Mouse (Mus musculus) urinary bladder, adult 2 months (tissue): ENCODE measurements around the gene Brwd1. TPM values are rescaled to one million over a fixed set of nuclear protein-coding genes. Genes with fewer than 3 reads are reported as not detected.
A peak's percentile ranks its signal among the peaks of the same experiment; 100 is the strongest.
"Not testable (repeated sequence)": the region's sequence is repeated elsewhere in the genome, so short reads cannot be mapped to it uniquely, and the experiment has no call there.

Source experiments
- DNase-seq: peaks from one replicate; pipeline ENCODE4 v3.0.0; 2022; ENCODE audit warnings: low spot score
- polyA plus RNA-seq: library from polyadenylated mRNA; depleted of rRNA; stranded (reverse); fragments of >200 nt; gene quantifications from 2 replicates; pipeline ENCODE4 v1.2.3, GENCODE M21; 2012; rRNA removed

Gene Brwd1
- 47.4 and 50.1 TPM in 2 replicates for polyA plus RNA-seq

DNA sequence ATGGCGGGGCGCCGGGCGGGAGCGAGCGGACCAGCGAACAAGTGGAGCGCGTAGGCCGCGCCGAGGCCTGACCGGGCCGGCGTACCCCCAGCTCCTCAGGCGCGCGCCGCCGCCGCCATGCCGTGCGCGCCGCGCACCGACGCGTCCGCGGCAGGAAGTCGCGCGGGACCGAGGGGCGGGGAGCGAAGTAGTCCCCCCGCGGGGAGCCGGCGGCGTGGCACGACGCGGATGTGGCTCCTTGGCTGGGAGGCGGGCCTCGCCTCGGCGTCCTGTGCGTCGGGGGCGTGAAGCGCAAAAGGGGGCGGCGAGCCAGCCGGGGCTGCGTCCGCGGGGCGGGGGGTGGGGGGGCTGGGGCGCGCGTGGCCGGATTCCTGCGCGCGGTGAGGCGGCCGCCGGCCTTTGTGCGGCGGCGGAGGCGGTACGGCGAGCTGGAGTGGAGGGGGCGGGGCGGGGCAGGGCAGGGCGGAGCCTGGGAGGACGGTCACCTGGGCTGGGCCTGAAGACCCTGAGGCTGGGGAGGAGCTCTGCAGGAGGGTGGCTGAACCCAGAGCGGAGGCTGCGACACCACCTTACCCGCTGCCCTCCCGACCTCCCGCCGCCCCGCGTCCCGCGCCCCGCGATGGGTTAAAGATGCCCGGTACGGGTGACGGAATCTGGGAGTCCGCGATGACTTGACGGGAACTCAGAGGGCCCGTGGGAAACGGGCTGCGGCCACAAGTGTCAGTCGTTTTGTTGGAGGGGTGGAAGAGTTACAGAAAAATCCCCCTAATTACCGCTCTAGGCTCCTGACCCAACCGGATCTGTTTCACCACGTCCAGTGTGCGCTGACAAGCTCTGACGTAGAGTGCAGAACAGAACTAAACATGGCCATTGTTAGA is at the start of gene Brwd1:
Brwd1 (minus strand) TSS at position 226 of the 878 bp plus-strand sequence.
- DNase-seq = peak; percentile 87

DNA sequence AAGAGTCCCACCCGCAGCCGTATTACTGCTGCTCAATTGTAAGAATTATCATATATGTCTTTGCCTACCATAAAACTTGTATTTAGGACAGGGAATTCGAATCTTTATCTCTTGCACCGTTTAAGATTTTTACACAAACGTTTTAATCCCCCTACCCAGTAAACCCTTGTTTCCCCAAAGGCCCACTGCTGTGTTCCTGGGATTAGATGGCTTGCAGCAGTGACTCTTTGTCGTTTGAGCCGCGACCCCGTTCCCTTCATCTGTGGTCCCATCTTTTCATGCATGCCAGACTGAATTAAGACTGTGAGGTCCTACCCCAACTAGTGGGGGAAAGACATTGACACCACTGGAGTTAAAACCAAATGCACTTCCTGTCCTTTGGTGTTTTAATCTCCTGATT is 46.1 kb upstream of the Brwd1 start:
- DNase-seq = no peak

- DNase-seq = peak; percentile 93
Measured at GRCm38 (mm10) chr16:96127657-96128344, 45.5 kb upstream of the Brwd1 start, which contains the start of gene Hmgn1. TSS of gene Hmgn1 (minus strand) at chr16:96127729.

DNA sequence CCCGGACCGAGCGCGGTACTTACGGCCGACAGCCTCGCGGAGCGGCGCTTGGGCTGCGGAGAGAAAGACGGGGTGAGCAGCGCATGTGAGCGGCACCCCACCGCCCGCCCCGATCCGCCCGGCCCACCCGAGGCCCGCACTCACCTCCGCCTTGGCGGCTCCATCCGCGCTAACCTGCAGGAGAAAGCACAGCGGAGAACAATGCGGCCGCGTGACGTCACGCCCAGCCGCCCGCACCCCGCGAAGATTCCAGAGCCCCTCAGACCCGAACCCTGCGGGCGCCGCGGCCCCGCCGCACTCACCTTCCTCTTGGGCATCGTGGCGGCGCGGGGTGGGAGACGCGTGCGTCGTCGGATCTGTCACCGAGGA is 44.9 kb upstream of the Brwd1 start:
- DNase-seq = no peak

DNA sequence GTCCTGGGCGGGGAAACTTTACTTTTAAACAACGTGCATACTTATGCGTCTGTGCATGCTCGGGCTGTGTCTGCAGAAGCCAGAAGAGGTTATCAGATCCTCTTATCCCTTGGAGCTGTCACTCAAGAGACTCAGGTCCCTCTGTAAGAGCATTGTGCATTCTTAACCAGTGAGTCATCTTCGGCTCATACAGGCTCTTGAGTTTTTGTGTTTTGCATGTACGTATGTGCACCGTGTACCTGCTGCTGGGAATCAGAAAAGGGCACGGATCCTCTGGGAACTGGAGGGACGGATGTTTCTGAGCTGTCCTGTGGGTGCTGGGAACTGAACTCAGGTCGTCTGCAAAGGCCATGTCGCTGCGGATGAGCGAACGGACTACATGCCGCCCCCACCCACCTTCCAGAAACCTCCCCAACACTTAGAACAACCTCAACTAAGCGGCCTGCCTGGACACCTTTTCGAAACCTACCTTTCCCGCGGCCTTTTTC is 44.4 kb upstream of the Brwd1 start:
- peak; percentile 34 for DNase-seq

GRCm38 (mm10) chr16:96120022-96120623 is 37.8 kb upstream of the Brwd1 start:
- no peak for DNase-seq

DNA sequence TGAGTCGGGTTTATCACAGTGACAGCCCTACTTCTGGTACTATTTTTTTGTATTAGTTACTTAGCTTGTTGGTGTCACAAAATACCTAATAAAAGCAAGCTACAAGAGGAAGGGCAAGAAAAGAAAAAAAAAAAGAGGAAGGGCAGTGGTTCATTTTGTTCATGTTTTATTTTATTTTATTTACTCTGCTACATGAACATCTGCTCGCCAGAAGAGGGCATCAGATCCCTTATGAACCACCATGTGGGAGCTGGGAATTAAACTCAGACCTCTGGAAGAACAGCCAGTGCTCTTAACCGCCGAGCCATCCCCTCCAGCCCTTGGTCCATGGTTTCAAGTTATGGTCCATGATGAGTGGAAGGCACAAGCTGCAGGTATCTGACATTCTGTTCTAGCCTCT is 32.4 kb upstream of the Brwd1 start:
- no peak for DNase-seq

DNA sequence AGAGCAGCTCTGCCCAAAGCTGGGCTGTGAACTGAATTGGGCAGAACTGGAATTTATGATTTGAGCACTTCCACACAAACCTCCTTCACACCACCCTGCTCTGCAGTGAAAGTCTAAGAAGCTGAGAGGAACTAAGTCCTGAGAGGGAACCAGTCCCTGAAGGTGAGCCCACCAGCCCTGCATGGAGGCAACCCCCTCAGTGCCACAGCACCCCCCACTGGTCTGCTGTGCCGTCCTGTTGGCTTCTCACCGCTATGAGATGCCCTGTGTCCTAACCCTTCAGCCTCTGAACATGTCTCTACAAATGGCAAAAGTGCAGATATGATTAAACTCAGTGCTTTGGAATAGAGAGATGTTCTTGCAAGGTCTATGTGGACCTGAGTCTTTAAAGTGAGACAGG is 30.4 kb upstream of the Brwd1 start:
- DNase-seq = no peak

- no peak for DNase-seq
Measured at GRCm38 (mm10) chr16:96110655-96111345, 28.5 kb upstream of the Brwd1 start.

GRCm38 (mm10) chr16:96109673-96110072 is 27.3 kb upstream of the Brwd1 start:
- no peak for DNase-seq

DNA sequence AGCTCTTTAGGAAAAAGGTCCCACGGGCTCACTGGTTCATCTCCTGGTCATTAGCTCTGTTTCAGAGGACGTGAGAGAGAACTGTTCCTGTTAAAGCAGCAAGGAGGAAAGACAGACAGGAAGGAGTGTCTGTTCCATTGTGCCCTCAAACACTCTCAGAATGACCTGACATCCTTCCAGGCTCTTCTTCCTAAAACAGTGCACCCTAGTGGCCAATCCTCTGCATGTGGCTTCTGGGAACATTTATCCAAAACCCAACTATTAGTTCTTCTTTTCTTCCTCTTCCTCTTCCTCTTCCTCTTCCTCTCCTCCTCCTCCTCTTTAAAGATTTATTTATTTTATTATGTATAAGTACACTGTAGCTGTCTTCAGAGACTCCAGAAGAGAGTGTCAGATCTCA is 20.7 kb upstream of the Brwd1 start:
- no peak for DNase-seq

GRCm38 (mm10) chr16:96097811-96098210 is 15.5 kb upstream of the Brwd1 start:
- not testable (repeated sequence) for DNase-seq

DNA sequence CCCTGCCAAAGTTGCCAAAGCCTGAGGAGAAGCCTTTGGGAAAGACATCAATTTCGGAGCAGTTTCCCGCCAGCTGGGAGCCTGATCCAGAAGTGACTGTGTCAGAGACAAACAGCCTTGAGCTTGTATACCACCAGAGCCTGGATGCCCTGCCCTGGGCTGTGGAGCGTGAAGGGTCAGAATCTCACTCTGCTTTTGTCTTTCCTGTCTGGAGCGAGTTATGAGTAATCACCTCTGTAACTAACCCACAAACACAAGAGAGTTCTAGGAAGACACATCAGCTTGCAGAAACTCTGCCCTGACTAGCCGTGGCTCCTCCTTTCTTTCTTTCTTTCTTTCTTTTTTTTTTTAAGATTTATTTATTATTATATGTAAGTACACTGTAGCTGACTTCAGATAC is 13.6 kb upstream of the Brwd1 start:
- no peak for DNase-seq

DNA sequence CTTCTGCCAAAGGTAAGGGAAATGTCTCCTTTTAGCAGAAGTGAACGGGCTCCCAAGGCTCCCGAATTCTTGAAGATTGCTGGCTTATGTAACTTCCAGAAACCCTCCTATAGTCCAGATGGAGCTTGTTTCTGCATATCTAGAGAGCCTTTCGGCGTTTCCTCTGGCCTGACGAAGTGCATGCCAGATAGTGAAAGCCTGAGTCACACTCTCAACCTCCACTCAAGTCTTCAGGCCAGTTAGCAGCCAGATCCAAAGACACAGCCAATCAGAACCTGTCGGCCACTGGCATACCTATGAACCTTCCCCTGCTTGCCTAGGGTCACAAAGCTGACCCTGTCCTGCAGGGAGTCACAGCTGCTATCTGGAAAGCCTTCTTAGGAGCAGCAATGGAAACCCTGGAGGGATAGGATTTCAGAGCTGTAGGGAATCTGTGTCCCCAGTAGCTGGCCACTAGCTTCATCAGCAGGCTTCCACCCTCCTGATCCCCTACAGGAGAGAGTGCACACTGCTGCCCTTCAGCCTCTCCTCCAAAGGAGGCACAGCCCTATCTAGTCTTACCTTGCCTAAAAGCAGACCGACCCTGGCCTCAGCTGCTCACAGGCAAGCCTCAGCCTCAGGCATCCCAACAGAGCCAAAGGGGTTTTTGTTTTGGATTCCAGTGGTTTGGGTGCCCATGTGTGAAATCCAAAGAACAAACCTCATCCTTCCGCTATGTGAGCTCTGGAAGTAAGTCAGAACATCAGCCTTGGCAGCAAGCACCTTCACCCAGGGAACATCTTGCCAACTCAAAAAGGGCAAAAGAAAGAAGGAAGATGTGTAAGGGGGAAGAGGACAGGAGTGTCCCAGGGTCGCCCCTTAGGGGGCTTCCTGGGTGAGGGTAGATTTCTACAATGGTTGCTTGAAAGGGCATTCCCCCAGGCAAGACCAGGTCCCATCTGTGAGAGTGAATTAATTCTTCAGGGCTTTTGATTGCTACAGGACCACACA is 9.5 kb upstream of the Brwd1 start:
- DNase-seq = no peak

DNA sequence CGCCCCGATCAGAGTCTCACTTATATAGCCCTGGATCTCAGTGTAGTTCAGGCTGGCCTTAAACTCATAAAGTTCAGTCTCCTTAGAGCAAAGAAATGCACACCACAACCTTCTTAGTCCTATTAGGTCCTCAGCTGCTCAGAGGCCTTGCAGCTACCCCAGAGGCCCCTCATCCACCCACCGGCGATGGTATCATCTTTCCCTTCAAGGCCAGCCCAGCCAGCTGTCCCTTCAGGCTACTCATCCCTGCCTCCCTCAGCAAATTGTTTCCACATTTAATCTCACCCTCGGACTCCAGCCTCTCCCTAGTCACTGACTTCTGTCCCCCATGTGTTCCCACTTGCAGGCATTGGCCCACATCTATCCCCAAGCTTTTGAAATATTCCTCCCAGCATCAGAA is 5.8 kb upstream of the Brwd1 start:
- DNase-seq = no peak

DNA sequence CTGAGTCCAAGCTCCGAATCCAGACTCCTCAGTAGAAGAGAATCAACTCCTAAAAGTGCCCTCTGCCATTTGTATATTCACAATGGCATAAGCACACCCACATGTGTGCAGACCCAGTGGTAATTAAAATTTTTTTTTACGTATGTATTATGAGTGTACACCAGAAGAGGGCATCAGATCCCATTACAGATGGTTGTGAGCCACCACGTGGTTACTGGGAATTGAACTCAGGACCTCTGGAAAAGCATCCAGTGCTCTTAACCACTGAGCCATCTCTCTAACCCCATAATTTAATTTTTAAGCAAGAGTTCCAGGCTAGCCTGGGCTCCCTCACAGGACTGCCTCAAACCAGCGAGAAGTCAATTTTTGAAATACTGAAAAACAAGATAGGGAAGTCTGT is 5.1 kb upstream of the Brwd1 start:
- no peak for DNase-seq

DNA sequence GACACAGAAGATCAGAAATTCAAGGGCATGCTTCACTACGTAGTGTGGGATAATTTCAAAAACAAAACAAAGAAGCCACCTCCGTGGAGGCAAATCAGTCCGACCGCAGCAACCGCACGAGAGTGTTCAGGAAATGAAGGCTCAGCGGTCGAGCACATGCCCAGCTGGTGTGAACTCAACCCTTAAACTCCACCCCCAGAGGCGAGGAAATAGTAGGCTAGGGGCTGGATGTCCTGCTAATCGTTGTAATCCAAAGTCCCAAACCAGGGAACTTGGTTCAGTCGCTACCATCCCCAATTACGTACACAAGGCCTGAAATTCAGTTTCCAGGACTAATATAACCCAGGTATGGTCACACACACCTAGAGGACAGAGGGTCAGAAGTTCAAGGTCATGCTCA is 4.7 kb upstream of the Brwd1 start:
- DNase-seq = no peak

DNA sequence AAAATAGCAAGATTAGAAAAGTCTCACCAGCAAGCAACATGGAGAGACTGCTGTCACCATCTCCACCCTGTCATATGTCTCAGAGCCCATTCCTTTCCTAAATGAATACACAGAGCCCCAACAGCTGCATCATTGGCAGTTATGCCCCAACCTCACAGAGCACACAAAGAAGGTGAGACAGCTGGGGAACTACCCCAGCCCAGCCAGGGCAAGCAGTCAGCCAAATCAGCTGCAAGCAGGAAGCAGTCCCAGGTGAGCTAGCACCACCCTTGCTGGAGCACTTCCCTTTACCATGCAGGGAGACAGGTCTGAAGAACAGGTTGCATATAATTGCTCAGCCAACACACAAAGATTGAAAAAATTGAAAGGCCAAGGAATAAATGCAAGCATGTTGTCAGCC is 3.3 kb upstream of the Brwd1 start:
- no peak for DNase-seq

DNA sequence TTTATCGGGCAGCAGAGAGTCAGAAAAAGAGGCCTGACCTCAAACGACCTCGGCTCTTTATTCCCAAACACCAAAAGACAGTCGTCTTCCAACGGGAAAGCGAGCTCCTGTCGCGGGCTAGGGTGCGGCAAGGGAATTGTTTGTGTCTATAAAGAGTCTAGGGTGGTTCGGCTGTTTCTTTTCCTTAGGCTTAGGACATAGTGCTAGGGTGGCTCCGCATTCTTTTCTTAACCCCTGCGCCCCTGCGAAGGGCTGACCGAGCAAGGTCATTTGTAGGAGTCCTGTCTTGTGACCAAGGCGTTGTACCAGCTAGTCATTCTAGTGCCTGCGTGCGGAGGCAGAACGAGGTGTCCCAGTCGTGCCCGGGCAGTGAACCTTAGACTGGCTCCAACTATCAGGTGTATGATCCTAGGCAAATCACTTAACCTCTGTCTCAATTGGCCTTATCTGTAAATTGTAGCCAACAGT is 887 bp upstream of the Brwd1 start:
- peak; percentile 51 for DNase-seq

DNA sequence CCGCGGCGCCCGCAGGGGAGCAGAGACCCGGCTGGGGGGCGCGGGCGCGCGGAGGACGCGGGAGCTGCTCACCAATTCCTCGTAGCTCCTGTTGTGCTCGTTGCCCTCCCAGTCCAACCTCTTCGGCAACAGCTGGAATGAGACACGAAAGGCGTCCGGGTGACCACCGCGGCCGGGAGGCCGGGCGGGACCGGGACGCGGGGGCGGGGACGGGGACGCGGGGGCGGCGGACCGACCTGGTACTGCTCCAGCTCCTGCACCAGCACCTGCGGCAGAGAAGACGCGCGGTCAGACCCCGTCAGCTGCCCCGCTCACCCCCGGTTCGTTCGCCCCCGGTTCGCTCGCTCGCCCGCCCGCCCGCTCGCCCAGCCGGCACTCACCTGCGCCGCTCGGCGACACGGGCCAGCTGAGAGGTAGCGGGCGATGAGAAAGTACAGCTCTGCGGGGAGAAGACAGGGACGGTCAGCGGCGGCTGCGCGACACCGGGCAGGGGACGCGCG is 534 bp downstream of the Brwd1 start:
- no peak for DNase-seq
